Mouse (Mus musculus) embryonic facial prominence, embryonic 13.5 days (tissue): Measurements from ENCODE around the gene Ift88. TPM values are rescaled to one million over a fixed set of nuclear protein-coding genes. Genes with fewer than 3 reads are reported as not detected.

Source experiments
- ATAC-seq: fragments of 200-750 bp; cut with Nextera tagmentation; 2 replicates; pipeline ENCODE4 v1.8.0; 2017; ENCODE audit warnings: low read depth; ENCODE audit not compliant: insufficient number of reproducible peaks, insufficient read depth, low FRiP score, low TSS enrichment
- H3K27ac ChIP-seq: fragments of 300-500 bp; sonication (generic); 2 replicates; pipeline ENCODE4 v1.5.1; 2015; ENCODE audit warnings: moderate library complexity, mild to moderate bottlenecking, inconsistent platforms
- H3K27me3 ChIP-seq: fragments of 300-500 bp; sonication (generic); 2 replicates; pipeline ENCODE4 v1.6.1; 2015; ENCODE audit warnings: mild to moderate bottlenecking, inconsistent platforms
- H3K36me3 ChIP-seq: fragments of 300-500 bp; sonication (generic); 2 replicates; pipeline ENCODE4 v1.6.1; 2015; ENCODE audit warnings: mild to moderate bottlenecking, inconsistent platforms
- H3K4me1 ChIP-seq: fragments of 300-500 bp; sonication (generic); 2 replicates; pipeline ENCODE4 v1.6.1; 2015; ENCODE audit warnings: inconsistent platforms
- H3K4me2 ChIP-seq: fragments of 300-500 bp; sonication (generic); 2 replicates; pipeline ENCODE4 v1.6.1; 2015; ENCODE audit warnings: moderate library complexity, mild to moderate bottlenecking, inconsistent platforms
- H3K4me3 ChIP-seq: fragments of 300-500 bp; sonication (generic); 2 replicates; pipeline ENCODE4 v1.5.1; 2015; ENCODE audit warnings: mild to moderate bottlenecking, inconsistent platforms
- H3K9ac ChIP-seq: fragments of 300-500 bp; sonication (generic); 2 replicates; pipeline ENCODE4 v1.6.1; 2015; ENCODE audit warnings: mild to moderate bottlenecking, inconsistent platforms
- H3K9me3 ChIP-seq: fragments of 300-500 bp; sonication (generic); 2 replicates; pipeline ENCODE4 v1.6.1; 2016; ENCODE audit warnings: inconsistent platforms
- WGBS: fragments of 180-500 bp; shearing (Covaris S2); methylation state at CpG from one replicate; pipeline ENCODE4 v1.1.7; 2015; ENCODE audit warnings: mixed read lengths; 5-methylcytosine and 5-hydroxymethylcytosine counted together
- polyA plus RNA-seq: library from polyadenylated mRNA; unstranded; fragments of >200 nt; fragmentation: Nextera tagmentation; extraction: Ambion mirVana; gene quantifications from 2 replicates; pipeline ENCODE4 v1.2.1, GENCODE M21; 2015

The Ift88 gene
- polyA plus RNA-seq, 1 experiment from 2014 or later, result 18.4 TPM

DNA sequence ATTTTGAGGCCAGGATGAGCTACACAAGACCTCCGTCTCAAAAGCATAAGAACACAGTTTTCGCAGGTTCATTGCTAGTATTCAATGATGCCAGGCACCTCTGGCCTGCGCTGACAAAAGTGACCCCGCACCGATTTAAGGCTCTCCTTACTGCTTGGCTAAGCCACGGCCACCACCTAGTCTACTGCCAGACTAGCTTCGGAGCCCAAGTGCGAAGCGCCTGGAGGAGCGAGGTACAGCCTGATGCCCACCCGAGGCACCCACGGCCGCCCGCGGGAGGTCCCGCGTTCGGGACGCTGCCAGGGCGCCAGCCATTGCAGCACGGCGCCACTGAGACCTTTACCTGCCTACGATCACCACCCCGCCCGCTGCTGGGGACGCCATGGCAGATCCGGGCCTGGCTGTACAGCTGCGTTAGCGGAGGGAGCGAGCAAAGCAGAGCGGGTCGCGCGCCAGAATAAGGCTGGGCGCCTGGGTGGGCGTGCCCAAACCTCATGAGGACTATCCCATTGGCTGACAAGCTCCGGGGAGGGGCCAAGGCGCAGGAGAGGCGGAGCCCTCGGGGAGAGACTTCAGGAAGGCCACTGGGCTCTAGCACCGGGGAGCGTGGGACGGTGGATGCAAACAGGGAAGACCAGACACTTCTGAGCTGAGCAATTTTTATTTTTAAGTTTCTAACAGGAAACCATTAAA lies 25.7 kb upstream of the Ift88 start, which contains the start of gene Cryl1:
Cryl1 (minus strand) TSS at position 465 of the 693 bp plus-strand sequence.
- H3K27me3 ChIP-seq, result peaks cover 7% of the 10 kb centered on the region; the same call in 1 of the 2 replicates
- H3K27ac ChIP-seq, result peak within 1 kb of the TSS; percentile 48; the same call in 1 of the 2 replicates
- H3K4me2 ChIP-seq, result peak within 1 kb of the TSS; percentile 77
- ATAC-seq, result peak; percentile 99
- peak within 1 kb of the TSS; percentile 65 for H3K4me3 ChIP-seq
- H3K36me3 ChIP-seq, result no peaks in the 10 kb centered on the region
- H3K9me3 ChIP-seq, result no peaks in the 10 kb centered on the region
- peaks cover 8% of the 10 kb centered on the region; the same call in 1 of the 2 replicates for H3K4me1 ChIP-seq
- WGBS, result 2% methylated on average over 42 of the region's 43 CpGs
- peak within 1 kb of the TSS; percentile 83 for H3K9ac ChIP-seq

DNA sequence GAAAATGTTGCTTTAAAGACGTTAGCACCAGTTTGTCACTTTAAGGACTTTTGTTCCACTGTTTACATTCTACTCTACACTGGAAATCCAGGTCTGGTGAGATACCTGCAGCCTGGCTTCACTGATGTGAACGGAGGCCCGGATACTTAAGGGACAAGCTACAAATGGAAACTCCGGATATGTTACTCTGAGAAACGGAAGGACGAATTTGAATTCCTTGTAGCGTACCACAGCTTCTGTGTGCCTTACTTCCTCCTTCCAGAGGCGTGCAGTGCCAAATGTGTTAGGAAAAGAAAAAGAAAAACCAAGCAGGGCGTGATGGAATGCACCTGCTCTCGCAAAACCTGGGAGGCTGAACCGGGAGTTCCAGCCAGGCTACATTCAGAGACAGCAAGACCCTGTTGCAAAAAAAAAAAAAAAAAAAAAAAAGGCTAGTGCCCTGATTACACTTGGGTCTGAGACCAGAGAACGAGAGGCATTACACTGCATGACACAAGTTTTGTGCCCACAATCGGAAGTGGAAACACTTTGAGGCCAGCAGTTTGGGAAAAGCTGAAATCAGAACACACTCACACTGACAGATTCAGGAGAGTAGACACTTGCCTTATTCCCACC lies 24.9 kb upstream of the Ift88 start:
- no peak; the same call in 1 of the 2 replicates for ATAC-seq
- WGBS, result 17% methylated on average over 13 of the region's 13 CpGs
- Histone ChIP-seq H3K9ac (peak overlapping the region; percentile 83), H3K27me3 (peaks cover 7% of the 10 kb centered on the region; the same call in 1 of the 2 replicates), H3K4me3 (peak overlapping the region; percentile 65), H3K4me2 (peak overlapping the region; percentile 77), H3K9me3 (no peaks in the 10 kb centered on the region), H3K27ac (peak overlapping the region; percentile 48; the same call in 1 of the 2 replicates), H3K36me3 (no peaks in the 10 kb centered on the region), H3K4me1 (peaks cover 8% of the 10 kb centered on the region; the same call in 1 of the 2 replicates)

GRCm38 (mm10) chr14:57402815-57403214 lies 21.0 kb upstream of the Ift88 start:
- no peaks in the 10 kb centered on the region for H3K27me3 ChIP-seq
- H3K4me1 ChIP-seq, result peaks cover 14% of the 10 kb centered on the region

GRCm38 (mm10) chr14:57407039-57407987 lies 16.5 kb upstream of the Ift88 start:
- Histone ChIP-seq H3K27me3 (no peaks in the 10 kb centered on the region), H3K9ac (no peak overlapping the region), H3K9me3 (no peaks in the 10 kb centered on the region), H3K27ac (no peak overlapping the region), H3K4me3 (no peak overlapping the region), H3K4me1 (peaks cover 11% of the 10 kb centered on the region), H3K36me3 (no peaks in the 10 kb centered on the region), H3K4me2 (peak overlapping the region; percentile 38)
- 4% methylated on average over 12 of the region's 12 CpGs for WGBS
- ATAC-seq, result no peak

More at GRCm38 (mm10) chr14:57402815-57403214, 21.0 kb upstream of the Ift88 start:
- no peak for ATAC-seq
- H3K4me3 ChIP-seq, result no peak overlapping the region
- no peak overlapping the region for H3K9ac ChIP-seq
- H3K36me3 ChIP-seq, result no peaks in the 10 kb centered on the region
- H3K4me2 ChIP-seq, result no peak overlapping the region
- H3K9me3 ChIP-seq, result no peaks in the 10 kb centered on the region
- H3K27ac ChIP-seq, result no peak overlapping the region

DNA sequence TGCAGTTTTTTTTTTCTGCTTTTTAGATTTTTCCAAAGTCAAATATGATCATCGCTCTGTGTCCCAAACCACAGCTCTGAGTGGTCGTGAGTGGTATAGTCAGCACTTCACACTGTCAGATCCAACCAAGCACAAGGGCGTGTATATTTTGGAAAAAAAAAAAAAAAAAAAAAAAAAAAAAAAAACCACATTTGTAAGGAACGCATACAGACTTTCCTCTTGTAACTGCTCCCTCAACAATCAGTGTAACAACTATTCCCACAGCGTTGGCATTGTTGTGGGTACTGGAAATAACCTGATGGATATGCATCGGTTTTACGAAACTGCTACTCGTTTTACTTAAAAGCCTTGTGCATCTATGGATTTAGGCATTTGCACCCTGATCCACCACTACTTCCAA lies 15.8 kb upstream of the Ift88 start:
- Histone ChIP-seq H3K4me3 (no peak overlapping the region), H3K27me3 (no peaks in the 10 kb centered on the region), H3K4me2 (no peak overlapping the region), H3K27ac (no peak overlapping the region), H3K36me3 (no peaks in the 10 kb centered on the region), H3K9ac (no peak overlapping the region), H3K9me3 (no peaks in the 10 kb centered on the region), H3K4me1 (peaks cover 12% of the 10 kb centered on the region)
- 71% methylated on average over 8 of the region's 8 CpGs for WGBS
- no peak for ATAC-seq

- no peak overlapping the region for H3K9ac ChIP-seq
- H3K27me3 ChIP-seq, result no peaks in the 10 kb centered on the region
- H3K27ac ChIP-seq, result no peak overlapping the region
- no peak overlapping the region for H3K4me3 ChIP-seq
- H3K4me1 ChIP-seq, result peaks cover 12% of the 10 kb centered on the region
- no peaks in the 10 kb centered on the region for H3K9me3 ChIP-seq
- H3K36me3 ChIP-seq, result no peaks in the 10 kb centered on the region
- no peak for ATAC-seq
- no peak overlapping the region for H3K4me2 ChIP-seq
- WGBS, result 16% methylated on average over 6 of the region's 6 CpGs
Observed at GRCm38 (mm10) chr14:57409106-57409505, 14.8 kb upstream of the Ift88 start.

- H3K36me3 ChIP-seq, result no peaks in the 10 kb centered on the region
- no peak overlapping the region for H3K4me2 ChIP-seq
- peaks cover 10% of the 10 kb centered on the region for H3K4me1 ChIP-seq
- no peaks in the 10 kb centered on the region for H3K27me3 ChIP-seq
- WGBS, result 27% methylated on average over 7 of the region's 7 CpGs
- no peak overlapping the region for H3K4me3 ChIP-seq
- no peak overlapping the region for H3K9ac ChIP-seq
- H3K27ac ChIP-seq, result 0 out of 2 replicates have a peak overlapping the region, but pooled peaks have one; percentile 58
- H3K9me3 ChIP-seq, result no peaks in the 10 kb centered on the region
- ATAC-seq, result no peak
Observed at GRCm38 (mm10) chr14:57412166-57412565, 11.7 kb upstream of the Ift88 start.

GRCm38 (mm10) chr14:57417187-57417586 lies 6.7 kb upstream of the Ift88 start:
- no peaks in the 10 kb centered on the region for H3K36me3 ChIP-seq
- 92% methylated on average over 2 of the region's 2 CpGs for WGBS
- no peaks in the 10 kb centered on the region for H3K27me3 ChIP-seq
- H3K4me1 ChIP-seq, result peaks cover 2% of the 10 kb centered on the region; the same call in 1 of the 2 replicates
- H3K27ac ChIP-seq, result no peak overlapping the region
- no peak for ATAC-seq
- no peak overlapping the region for H3K9ac ChIP-seq
- no peaks in the 10 kb centered on the region for H3K9me3 ChIP-seq
- no peak overlapping the region for H3K4me2 ChIP-seq
- no peak overlapping the region for H3K4me3 ChIP-seq

GRCm38 (mm10) chr14:57424212-57424561 lies 325 bp downstream of the Ift88 start:
- Histone ChIP-seq H3K27ac (peak overlapping the region; percentile 39; the same call in 1 of the 2 replicates), H3K4me1 (peaks cover 16% of the 10 kb centered on the region), H3K4me3 (peak overlapping the region; percentile 96), H3K27me3 (no peaks in the 10 kb centered on the region), H3K9ac (peak overlapping the region; percentile 88), H3K4me2 (peak overlapping the region; percentile 73), H3K9me3 (no peaks in the 10 kb centered on the region), H3K36me3 (no peaks in the 10 kb centered on the region)
- 1% methylated on average over 24 of the region's 24 CpGs for WGBS
- ATAC-seq, result peak; percentile 54

- Histone ChIP-seq H3K4me2 (no peak overlapping the region), H3K27me3 (no peaks in the 10 kb centered on the region), H3K9me3 (no peaks in the 10 kb centered on the region), H3K27ac (no peak overlapping the region), H3K36me3 (peaks cover 7% of the 10 kb centered on the region), H3K4me3 (no peak overlapping the region), H3K4me1 (peaks cover 21% of the 10 kb centered on the region), H3K9ac (no peak overlapping the region)
- 64% methylated on average over 2 of the region's 2 CpGs for WGBS
- no peak for ATAC-seq
Observed at GRCm38 (mm10) chr14:57430451-57430850, 6.6 kb downstream of the Ift88 start.

DNA sequence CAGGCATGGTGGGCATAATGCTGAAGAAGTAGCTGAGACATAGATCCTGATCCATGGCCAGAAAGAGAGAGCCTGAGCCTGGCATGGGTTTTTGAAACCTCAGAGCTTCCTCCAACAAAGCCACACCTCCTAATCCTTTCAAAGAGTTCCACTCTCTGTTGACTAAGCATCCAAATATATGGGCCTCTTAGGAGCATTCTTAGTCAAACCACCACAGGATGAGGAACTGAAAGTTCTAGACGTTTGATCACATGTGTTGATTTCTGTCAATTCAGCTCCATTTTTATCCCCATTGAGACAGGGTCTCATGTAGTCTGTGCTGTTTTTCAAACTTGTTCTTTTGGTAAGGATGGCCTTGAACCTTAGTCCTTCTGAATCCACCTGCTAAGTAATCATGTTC lies 28.7 kb downstream of the Ift88 start:
- WGBS, result 77% methylated on average over 1 of the region's 1 CpGs

More for the DNA sequence above, 28.7 kb downstream of the Ift88 start:
- H3K27ac ChIP-seq, result no peak overlapping the region
- no peak overlapping the region for H3K4me2 ChIP-seq
- no peak overlapping the region for H3K9ac ChIP-seq
- no peaks in the 10 kb centered on the region for H3K27me3 ChIP-seq
- no peaks in the 10 kb centered on the region for H3K4me1 ChIP-seq
- ATAC-seq, result no peak
- H3K9me3 ChIP-seq, result no peaks in the 10 kb centered on the region
- peaks cover 45% of the 10 kb centered on the region for H3K36me3 ChIP-seq
- H3K4me3 ChIP-seq, result no peak overlapping the region
